Mouse (Mus musculus): Measurements from ENCODE around the gene Ikzf5.

Ikzf5 gene

GRCm38 (mm10) chr7:131345856-131346541 is 64.3 kb downstream of the Ikzf5 start:
- no peak for DNase-seq

Measured in lung, postnatal 10 days (tissue).